Mouse (Mus musculus) stomach, embryonic 16.5 days (tissue): Measurements from ENCODE around the gene Hspa1l. TPM values are rescaled to one million over a fixed set of nuclear protein-coding genes. Genes with fewer than 3 reads are reported as not detected.
A peak's percentile ranks its signal among the peaks of the same experiment; 100 is the strongest.

Experiments
- ATAC-seq: fragments of 200-750 bp; cut with Nextera tagmentation; 2 replicates; pipeline ENCODE4 v1.8.0; 2017; ENCODE audit warnings: moderate number of reproducible peaks, moderate TSS enrichment; ENCODE audit not compliant: insufficient read depth, low FRiP score
- H3K27ac ChIP-seq: fragments of 300-500 bp; sonication (generic); 2 replicates; pipeline ENCODE4 v1.5.1; 2014; ENCODE audit warnings: low read length
- H3K27me3 ChIP-seq: fragments of 300-500 bp; sonication (generic); 2 replicates; pipeline ENCODE4 v1.6.1; 2014; ENCODE audit warnings: low read length, control low read depth, mixed read lengths; ENCODE audit not compliant: control insufficient read depth, insufficient read depth
- H3K36me3 ChIP-seq: fragments of 300-500 bp; sonication (generic); 2 replicates; pipeline ENCODE4 v1.6.1; 2014; ENCODE audit warnings: low read length; ENCODE audit not compliant: control insufficient read depth, insufficient read depth
- H3K4me1 ChIP-seq: fragments of 300-500 bp; sonication (generic); 2 replicates; pipeline ENCODE4 v1.6.1; 2014; ENCODE audit warnings: low read length, control low read depth, mixed read lengths; ENCODE audit not compliant: control insufficient read depth, insufficient read depth
- H3K4me2 ChIP-seq: fragments of 300-500 bp; sonication (generic); 2 replicates; pipeline ENCODE4 v1.6.1; 2014; ENCODE audit warnings: low read depth, low read length, mixed read lengths
- H3K4me3 ChIP-seq: fragments of 300-500 bp; sonication (generic); replicated peaks from 2 replicates; pipeline ENCODE4 v1.5.1; 2014; ENCODE audit warnings: mild to moderate bottlenecking, low read length
- H3K9ac ChIP-seq: fragments of 300-500 bp; sonication (generic); 2 replicates; pipeline ENCODE4 v1.6.1; 2014; ENCODE audit warnings: low read length
- H3K9me3 ChIP-seq: fragments of 300-500 bp; sonication (generic); replicated peaks from 2 replicates; pipeline ENCODE4 v1.6.1; 2016; ENCODE audit warnings: low read length, control low read depth; ENCODE audit not compliant: control insufficient read depth
- WGBS: fragments of 180-500 bp; shearing (Covaris S2); extraction: QIAGEN DNeasy Blood & Tissue Kit; methylation state at CpG from one replicate; pipeline ENCODE4 v1.1.7; 2014; 5-methylcytosine and 5-hydroxymethylcytosine counted together
- polyA plus RNA-seq: library from polyadenylated mRNA; unstranded; fragments of >200 nt; fragmentation: Nextera tagmentation; extraction: Ambion mirVana; gene quantifications from 2 replicates; pipeline ENCODE4 v1.2.1, GENCODE M21; 2015

The Hspa1l gene
- polyA plus RNA-seq, 1 experiment from 2014 or later = 0.96 TPM

DNA sequence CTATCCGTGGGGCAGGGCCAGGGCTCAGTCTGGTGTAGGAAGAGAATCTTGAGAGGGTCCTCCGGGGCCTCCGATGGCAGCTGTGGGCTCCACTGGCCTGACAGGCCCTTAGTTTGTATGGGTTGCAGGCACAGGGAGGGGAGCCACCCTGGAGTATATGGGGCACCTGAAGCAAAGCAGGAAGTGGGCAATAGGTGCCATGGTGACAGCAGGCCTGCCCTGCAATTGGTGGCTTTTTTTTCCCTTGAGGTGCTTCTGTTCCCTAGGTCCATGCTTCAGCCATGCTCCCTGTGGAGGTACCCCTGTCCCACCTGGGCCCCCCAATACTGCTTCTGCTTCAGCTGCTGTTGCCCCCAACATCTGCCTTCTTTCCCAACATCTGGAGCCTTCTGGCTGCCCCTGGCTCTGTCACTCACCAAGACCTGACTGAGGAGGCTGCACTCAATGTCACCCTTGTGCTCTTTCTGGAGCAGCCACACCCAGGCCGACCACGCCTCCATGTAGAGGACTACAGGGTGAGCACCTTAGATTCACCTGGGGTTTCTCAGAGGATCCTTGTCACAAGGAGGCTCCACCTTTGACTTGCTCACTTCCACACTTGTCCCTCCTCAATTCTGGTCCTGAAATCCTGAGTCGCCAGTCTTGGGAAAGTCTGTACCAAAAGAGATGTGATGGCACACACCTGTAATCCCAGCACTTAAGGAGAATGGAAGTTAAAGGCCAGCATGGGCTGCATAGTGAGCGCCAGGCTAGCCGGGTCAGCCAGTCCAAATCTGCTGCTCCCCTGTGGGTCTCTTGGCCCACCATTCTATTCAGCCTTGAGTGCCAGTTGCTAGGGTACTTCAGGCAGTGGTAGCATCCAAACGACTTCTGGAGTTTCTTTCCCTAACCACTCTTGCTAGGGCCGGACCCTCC, 44.5 kb downstream of the Hspa1l start:
- peaks cover 19% of the 10 kb centered on the region for H3K4me1 ChIP-seq
- H3K9ac ChIP-seq = peak overlapping the region; percentile 54; the same call in 1 of the 2 replicates
- WGBS = 74% methylated on average over 10 of the region's 10 CpGs
- H3K4me3 ChIP-seq = no peak overlapping the region
- ATAC-seq = no peak
- no peaks in the 10 kb centered on the region for H3K27me3 ChIP-seq
- no peaks in the 10 kb centered on the region for H3K9me3 ChIP-seq
- no peak overlapping the region for H3K4me2 ChIP-seq
- H3K36me3 ChIP-seq = peaks cover 22% of the 10 kb centered on the region
- peak overlapping the region; percentile 61 for H3K27ac ChIP-seq

GRCm38 (mm10) chr17:35017706-35018030, 45.2 kb downstream of the Hspa1l start:
- Histone ChIP-seq H3K27me3 (no peaks in the 10 kb centered on the region), H3K9ac (no peak overlapping the region), H3K4me2 (no peak overlapping the region), H3K4me3 (no peak overlapping the region), H3K9me3 (no peaks in the 10 kb centered on the region), H3K27ac (no peak overlapping the region), H3K4me1 (peaks cover 21% of the 10 kb centered on the region), H3K36me3 (peaks cover 20% of the 10 kb centered on the region)
- 66% methylated on average over 14 of the region's 14 CpGs for WGBS
- no peak for ATAC-seq

GRCm38 (mm10) chr17:35018171-35018570, 45.7 kb downstream of the Hspa1l start:
- 69% methylated on average over 3 of the region's 3 CpGs for WGBS
- no peak overlapping the region for H3K9ac ChIP-seq
- no peak for ATAC-seq

GRCm38 (mm10) chr17:35019894-35020293, 47.4 kb downstream of the Hspa1l start:
- Histone ChIP-seq H3K4me1 (peaks cover 25% of the 10 kb centered on the region), H3K27ac (no peak overlapping the region), H3K36me3 (0 out of 2 replicates have a peak, but pooled peaks cover 4% of the 10 kb centered on the region), H3K4me3 (no peak overlapping the region), H3K27me3 (no peaks in the 10 kb centered on the region), H3K9me3 (no peaks in the 10 kb centered on the region), H3K9ac (no peak overlapping the region), H3K4me2 (no peak overlapping the region)
- WGBS = 79% methylated on average over 11 of the region's 11 CpGs
- no peak for ATAC-seq

More at GRCm38 (mm10) chr17:35018171-35018570, 45.7 kb downstream of the Hspa1l start:
- no peak overlapping the region for H3K4me3 ChIP-seq
- H3K27me3 ChIP-seq = no peaks in the 10 kb centered on the region
- peaks cover 16% of the 10 kb centered on the region; the same call in 1 of the 2 replicates for H3K36me3 ChIP-seq
- peaks cover 21% of the 10 kb centered on the region for H3K4me1 ChIP-seq
- H3K4me2 ChIP-seq = no peak overlapping the region
- H3K27ac ChIP-seq = no peak overlapping the region
- H3K9me3 ChIP-seq = no peaks in the 10 kb centered on the region

DNA sequence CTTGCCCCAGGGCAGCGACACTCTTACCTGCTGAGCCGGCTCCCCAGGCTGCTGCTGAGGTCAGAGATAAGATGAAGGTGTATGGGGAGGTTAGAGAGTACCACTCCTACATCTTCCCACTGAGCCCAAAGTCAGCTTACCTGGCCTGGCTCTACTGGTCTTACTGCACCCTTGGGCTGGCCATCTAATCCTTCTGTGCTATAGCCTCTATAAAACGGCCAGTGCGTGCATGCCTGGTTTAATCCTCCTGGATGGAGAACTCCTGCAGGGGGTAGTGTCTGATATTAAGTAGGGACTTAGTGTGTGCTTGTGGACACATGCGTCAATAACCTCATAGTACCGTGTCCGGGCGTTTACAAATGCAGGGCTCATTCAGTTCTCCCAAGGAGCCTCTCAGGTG, 48.0 kb downstream of the Hspa1l start:
- 83% methylated on average over 8 of the region's 8 CpGs for WGBS
- no peak overlapping the region for H3K4me2 ChIP-seq
- H3K27me3 ChIP-seq = no peaks in the 10 kb centered on the region
- no peak overlapping the region for H3K27ac ChIP-seq
- no peak for ATAC-seq
- H3K36me3 ChIP-seq = no peaks in the 10 kb centered on the region
- peaks cover 25% of the 10 kb centered on the region for H3K4me1 ChIP-seq
- H3K9ac ChIP-seq = no peak overlapping the region
- H3K4me3 ChIP-seq = no peak overlapping the region
- H3K9me3 ChIP-seq = no peaks in the 10 kb centered on the region

DNA sequence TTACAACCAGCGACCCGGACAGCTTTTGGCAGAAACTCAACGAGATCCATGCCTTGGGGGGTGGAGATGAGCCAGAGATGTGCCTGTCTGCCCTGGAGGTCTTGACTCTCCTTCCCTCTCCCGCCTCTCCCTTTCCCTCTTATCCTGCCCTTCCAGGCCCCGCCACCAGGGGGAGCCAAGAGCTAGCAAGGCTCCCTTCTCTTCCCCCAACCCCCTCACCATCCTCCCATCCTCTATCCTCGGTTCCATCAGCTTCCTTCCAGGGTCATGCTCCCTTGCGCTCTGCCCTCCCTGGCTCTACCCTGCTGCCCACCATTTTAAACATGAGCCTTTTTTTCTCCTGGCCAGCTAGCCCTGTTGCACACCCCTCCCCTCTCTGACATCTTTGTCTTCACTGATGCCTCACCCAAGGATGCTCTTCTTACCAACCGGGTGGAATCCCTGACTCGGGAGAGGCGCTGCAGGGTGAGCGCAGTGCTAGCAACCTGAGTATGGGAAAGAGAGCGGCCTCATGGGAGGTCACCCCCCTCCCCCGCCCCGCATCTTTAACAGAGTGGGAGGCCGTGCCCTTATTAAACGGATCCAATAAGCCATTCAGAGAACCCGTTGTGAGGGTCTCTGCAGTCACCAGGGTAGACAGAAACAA, 48.8 kb downstream of the Hspa1l start:
- Histone ChIP-seq H3K9me3 (no peaks in the 10 kb centered on the region), H3K4me1 (peaks cover 29% of the 10 kb centered on the region), H3K4me3 (no peak overlapping the region), H3K4me2 (no peak overlapping the region), H3K9ac (0 out of 2 replicates have a peak overlapping the region, but pooled peaks have one; percentile 1), H3K27me3 (no peaks in the 10 kb centered on the region), H3K27ac (no peak overlapping the region; the same call in 1 of the 2 replicates), H3K36me3 (no peaks in the 10 kb centered on the region)
- WGBS = 11% methylated on average over 16 of the region's 17 CpGs
- peak; percentile 42; the same call in 1 of the 2 replicates for ATAC-seq

- no peak overlapping the region for H3K4me2 ChIP-seq
- no peak overlapping the region for H3K4me3 ChIP-seq
- peaks cover 27% of the 10 kb centered on the region; the same call in 1 of the 2 replicates for H3K4me1 ChIP-seq
- no peaks in the 10 kb centered on the region for H3K9me3 ChIP-seq
- no peaks in the 10 kb centered on the region for H3K36me3 ChIP-seq
- WGBS = 38% methylated on average over 6 of the region's 6 CpGs
- peak overlapping the region; percentile 49 for H3K27ac ChIP-seq
- ATAC-seq = no peak
- no peaks in the 10 kb centered on the region for H3K27me3 ChIP-seq
- H3K9ac ChIP-seq = 0 out of 2 replicates have a peak overlapping the region, but pooled peaks have one; percentile 1
Observed at GRCm38 (mm10) chr17:35021842-35022477, 49.5 kb downstream of the Hspa1l start.

GRCm38 (mm10) chr17:35022541-35023060, 50.1 kb downstream of the Hspa1l start:
- Histone ChIP-seq H3K36me3 (no peaks in the 10 kb centered on the region), H3K9ac (no peak overlapping the region), H3K27ac (no peak overlapping the region), H3K4me1 (peaks cover 33% of the 10 kb centered on the region), H3K27me3 (no peaks in the 10 kb centered on the region), H3K4me2 (no peak overlapping the region), H3K9me3 (no peaks in the 10 kb centered on the region), H3K4me3 (no peak overlapping the region)
- WGBS = 93% methylated on average over 8 of the region's 8 CpGs
- no peak for ATAC-seq
